Mouse (Mus musculus) cerebellum, postnatal 36 days (tissue): ENCODE results near the gene Pus10.

ENCODE experiments used
- DNase-seq, 2 experiments: peaks; one replicate each; pipeline ENCODE4 v3.0.0; 2021 to 2022; ENCODE audit warnings: mixed read lengths in 2 of 2

Gene Pus10

GRCm38 (mm10) chr11:23665311-23665786, at the start of gene Pus10:
Gene Pus10, plus strand, starts transcription at chr11:23665674.
- no peak for DNase-seq

GRCm38 (mm10) chr11:23618995-23619394, 46.5 kb upstream of the Pus10 start:
- DNase-seq: no peak

GRCm38 (mm10) chr11:23630664-23631063, 34.8 kb upstream of the Pus10 start:
- DNase-seq: no peak

GRCm38 (mm10) chr11:23632945-23633878, 32.3 kb upstream of the Pus10 start, which contains the start of gene 0610010F05Rik:
Gene 0610010F05Rik, minus strand, starts transcription at chr11:23633639.
- DNase-seq: peak; percentile 80 to 89

- no peak for DNase-seq
Observed at GRCm38 (mm10) chr11:23633879-23634215, 31.6 kb upstream of the Pus10 start.

- DNase-seq: peak; percentile 7 to 13
Observed at GRCm38 (mm10) chr11:23634573-23634972, 30.9 kb upstream of the Pus10 start.

- no peak for DNase-seq
Observed at GRCm38 (mm10) chr11:23647431-23647830, 18.0 kb upstream of the Pus10 start.

GRCm38 (mm10) chr11:23647835-23648234, 17.6 kb upstream of the Pus10 start:
- DNase-seq: no peak

GRCm38 (mm10) chr11:23653666-23654065, 11.8 kb upstream of the Pus10 start:
- DNase-seq: no peak

GRCm38 (mm10) chr11:23657791-23658190, 7.7 kb upstream of the Pus10 start:
- DNase-seq: no peak

- no peak for DNase-seq
Observed at GRCm38 (mm10) chr11:23664232-23664631, 1.2 kb upstream of the Pus10 start.

- DNase-seq: peak; percentile 88 to 90
Observed at GRCm38 (mm10) chr11:23665798-23666501, 476 bp downstream of the Pus10 start, which contains the start of gene Pex13. Gene Pex13, minus strand, starts transcription at chr11:23665959.

- DNase-seq: no peak
Observed at GRCm38 (mm10) chr11:23666526-23666925, 1.1 kb downstream of the Pus10 start.

- DNase-seq: no peak
Observed at GRCm38 (mm10) chr11:23667128-23667527, 1.7 kb downstream of the Pus10 start.

GRCm38 (mm10) chr11:23672256-23672749, 6.8 kb downstream of the Pus10 start:
- DNase-seq: no peak

- DNase-seq: no peak
Observed at GRCm38 (mm10) chr11:23676100-23676499, 10.6 kb downstream of the Pus10 start.

GRCm38 (mm10) chr11:23679044-23679642, 13.7 kb downstream of the Pus10 start:
- peak; percentile 30 to 74 for DNase-seq

- DNase-seq: no peak
Observed at GRCm38 (mm10) chr11:23680435-23680950, 15.0 kb downstream of the Pus10 start.

GRCm38 (mm10) chr11:23682561-23682960, 17.1 kb downstream of the Pus10 start:
- DNase-seq: no peak

GRCm38 (mm10) chr11:23686671-23687070, 21.2 kb downstream of the Pus10 start:
- no peak for DNase-seq

GRCm38 (mm10) chr11:23688060-23688459, 22.6 kb downstream of the Pus10 start:
- DNase-seq: no peak

- no peak for DNase-seq
Observed at GRCm38 (mm10) chr11:23693286-23693685, 27.8 kb downstream of the Pus10 start.

GRCm38 (mm10) chr11:23695847-23696246, 30.4 kb downstream of the Pus10 start:
- DNase-seq: no peak
